Mouse (Mus musculus) intestine, embryonic 14.5 days (tissue): ENCODE results near the gene Chgb. TPM values are rescaled to one million over a fixed set of nuclear protein-coding genes. Genes with fewer than 3 reads are reported as not detected.
A peak's percentile ranks its signal among the peaks of the same experiment; 100 is the strongest.

ENCODE experiments used
- ATAC-seq: fragments of 200-750 bp; cut with Nextera tagmentation; replicated peaks from 2 replicates; pipeline ENCODE4 v1.8.0; 2017; ENCODE audit warnings: low read depth, moderate number of reproducible peaks, moderate TSS enrichment, moderate library complexity; ENCODE audit not compliant: low FRiP score, low TSS enrichment
- DNase-seq: peaks from one replicate; pipeline ENCODE4 v3.0.0-alpha.2; 2018; ENCODE audit warnings: low spot score
- H3K27ac ChIP-seq: fragments of 300-500 bp; sonication (generic); 2 replicates; pipeline ENCODE4 v1.5.1; 2014; ENCODE audit warnings: low read depth, mild to moderate bottlenecking, control low read depth
- H3K27me3 ChIP-seq: fragments of 300-500 bp; sonication (generic); replicated peaks from 2 replicates; pipeline ENCODE4 v1.6.1; 2014; ENCODE audit warnings: low read length, control low read depth; ENCODE audit not compliant: control insufficient read depth, insufficient read depth
- H3K36me3 ChIP-seq: fragments of 300-500 bp; sonication (generic); 2 replicates; pipeline ENCODE4 v1.6.1; 2014; ENCODE audit warnings: low read length, control low read depth; ENCODE audit not compliant: control insufficient read depth, insufficient read depth
- H3K4me1 ChIP-seq: fragments of 300-500 bp; sonication (generic); replicated peaks from 2 replicates; pipeline ENCODE4 v1.6.1; 2014; ENCODE audit warnings: low read length, control low read depth, mixed read lengths; ENCODE audit not compliant: control insufficient read depth, insufficient read depth
- H3K4me2 ChIP-seq: fragments of 300-500 bp; sonication (generic); 2 replicates; pipeline ENCODE4 v1.6.1; 2014; ENCODE audit warnings: low read length
- H3K4me3 ChIP-seq: fragments of 300-500 bp; sonication (generic); 2 replicates; pipeline ENCODE4 v1.5.1; 2014; ENCODE audit warnings: low read depth, low read length, control low read depth, mixed read lengths
- H3K9ac ChIP-seq: fragments of 300-500 bp; sonication (generic); 2 replicates; pipeline ENCODE4 v1.6.1; 2014; ENCODE audit warnings: mild to moderate bottlenecking, low read length
- H3K9me3 ChIP-seq: fragments of 300-500 bp; sonication (generic); 2 replicates; pipeline ENCODE4 v1.6.1; 2016; ENCODE audit warnings: low read length, control low read depth; ENCODE audit not compliant: control insufficient read depth
- WGBS: fragments of 180-500 bp; shearing (Covaris S2); extraction: QIAGEN DNeasy Blood & Tissue Kit; methylation state at CpG from one replicate; pipeline ENCODE4 v1.1.7; 2014; 5-methylcytosine and 5-hydroxymethylcytosine counted together
- polyA plus RNA-seq: library from polyadenylated mRNA; unstranded; fragments of >200 nt; fragmentation: Nextera tagmentation; extraction: Ambion mirVana; gene quantifications from 2 replicates; pipeline ENCODE4 v1.2.1, GENCODE M21; 2014

Gene Chgb
- polyA plus RNA-seq, 1 experiment from 2014 or later = 15.2 TPM

- no peaks in the 10 kb centered on the region for H3K9me3 ChIP-seq
- H3K27me3 ChIP-seq = no peaks in the 10 kb centered on the region
- no peak overlapping the region for H3K27ac ChIP-seq
- H3K9ac ChIP-seq = no peak overlapping the region
- H3K4me3 ChIP-seq = no peak overlapping the region
- H3K4me1 ChIP-seq = no peaks in the 10 kb centered on the region
- no peak for DNase-seq
- peaks cover 3% of the 10 kb centered on the region; the same call in 1 of the 2 replicates for H3K36me3 ChIP-seq
- H3K4me2 ChIP-seq = no peak overlapping the region
- 79% methylated on average over 15 of the region's 15 CpGs for WGBS
- ATAC-seq = no peak
Measured at GRCm38 (mm10) chr2:132751141-132752066, 29.7 kb upstream of the Chgb start.

DNA sequence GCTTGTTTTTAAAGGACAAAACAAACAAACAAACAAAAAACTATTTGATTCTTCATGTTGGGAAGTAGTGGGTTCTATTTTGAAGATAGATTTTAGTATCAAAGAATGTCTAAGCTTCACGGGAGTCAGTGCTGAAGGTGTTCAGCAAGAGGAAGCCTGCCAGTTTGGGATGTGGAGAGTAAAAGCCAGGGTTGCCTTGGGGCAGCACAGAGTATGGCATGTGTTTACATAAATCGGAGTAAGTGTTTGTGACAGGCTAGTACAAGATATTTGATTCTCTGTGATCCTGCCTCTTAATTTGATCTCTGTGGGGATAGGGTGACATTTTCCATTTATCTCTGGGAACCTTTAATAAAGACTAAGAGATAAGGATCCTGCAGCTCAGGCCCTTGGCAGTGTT lies 28.7 kb upstream of the Chgb start:
- Histone ChIP-seq H3K4me3 (no peak overlapping the region), H3K36me3 (peaks cover 3% of the 10 kb centered on the region; the same call in 1 of the 2 replicates), H3K9me3 (no peaks in the 10 kb centered on the region), H3K9ac (no peak overlapping the region), H3K27ac (no peak overlapping the region), H3K4me2 (no peak overlapping the region), H3K27me3 (no peaks in the 10 kb centered on the region), H3K4me1 (no peaks in the 10 kb centered on the region)
- DNase-seq = no peak
- ATAC-seq = no peak
- 52% methylated on average over 2 of the region's 2 CpGs for WGBS

DNA sequence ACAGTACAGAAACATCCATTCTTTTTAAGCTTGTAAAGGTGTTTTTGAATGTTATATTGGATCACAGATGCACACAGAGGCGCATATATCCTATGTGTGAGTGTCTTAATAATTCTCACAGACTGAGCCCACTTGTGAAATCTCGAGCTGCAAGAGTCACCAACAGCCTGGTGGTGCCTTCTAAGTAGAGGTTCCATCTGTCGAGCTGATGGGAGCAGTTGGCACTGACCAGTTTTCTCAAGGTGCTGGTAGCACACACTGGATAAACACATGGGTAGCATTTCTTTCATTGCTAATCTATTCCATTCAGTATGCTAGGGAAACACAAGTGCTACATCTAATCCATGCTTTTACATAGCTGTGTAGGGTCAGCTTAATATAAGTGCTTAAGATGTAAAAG lies 27.9 kb upstream of the Chgb start:
- Histone ChIP-seq H3K4me2 (no peak overlapping the region), H3K27me3 (no peaks in the 10 kb centered on the region), H3K4me3 (no peak overlapping the region), H3K4me1 (no peaks in the 10 kb centered on the region), H3K36me3 (peaks cover 3% of the 10 kb centered on the region; the same call in 1 of the 2 replicates), H3K9me3 (no peaks in the 10 kb centered on the region), H3K9ac (no peak overlapping the region), H3K27ac (no peak overlapping the region)
- no peak for DNase-seq
- no peak for ATAC-seq
- 84% methylated on average over 3 of the region's 3 CpGs for WGBS

DNA sequence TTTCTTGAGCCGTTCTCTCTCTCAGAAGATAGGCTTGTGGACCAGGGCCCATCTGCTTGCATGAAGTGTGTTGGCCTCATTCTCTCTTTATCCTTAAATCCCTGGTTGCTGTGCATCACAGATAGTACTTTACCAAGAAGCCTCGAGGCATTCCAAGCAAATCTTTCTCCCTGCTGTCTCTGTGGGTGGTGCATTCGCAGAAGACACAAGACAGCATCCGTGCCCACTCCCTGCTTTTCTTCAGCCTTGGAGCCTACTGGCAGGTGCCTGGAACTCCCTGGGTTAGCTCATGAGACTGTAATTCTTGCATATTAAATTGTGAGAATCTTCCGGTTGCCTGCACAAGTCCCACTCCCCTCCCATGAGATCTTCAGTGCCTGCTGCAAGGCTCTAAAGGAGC lies 23.2 kb upstream of the Chgb start:
- Histone ChIP-seq H3K27ac (no peak overlapping the region), H3K4me1 (no peaks in the 10 kb centered on the region), H3K4me2 (no peak overlapping the region), H3K36me3 (no peaks in the 10 kb centered on the region), H3K9ac (no peak overlapping the region), H3K9me3 (no peaks in the 10 kb centered on the region), H3K4me3 (no peak overlapping the region), H3K27me3 (no peaks in the 10 kb centered on the region)
- DNase-seq = no peak
- WGBS = 67% methylated on average over 5 of the region's 5 CpGs
- no peak for ATAC-seq

GRCm38 (mm10) chr2:132770822-132771221 lies 10.3 kb upstream of the Chgb start:
- DNase-seq (no peak), ATAC-seq (no peak)
- WGBS = 57% methylated on average over 1 of the region's 1 CpGs
- Histone ChIP-seq H3K9ac (no peak overlapping the region), H3K4me2 (no peak overlapping the region), H3K9me3 (no peaks in the 10 kb centered on the region), H3K36me3 (no peaks in the 10 kb centered on the region), H3K27me3 (no peaks in the 10 kb centered on the region), H3K27ac (no peak overlapping the region), H3K4me3 (no peak overlapping the region), H3K4me1 (no peaks in the 10 kb centered on the region)

GRCm38 (mm10) chr2:132781439-132782068 lies 476 bp downstream of the Chgb start:
- under 1% methylated on average over 41 of the region's 41 CpGs for WGBS
- Histone ChIP-seq H3K27me3 (0 out of 2 replicates have a peak, but pooled peaks cover 3% of the 10 kb centered on the region), H3K9ac (no peak overlapping the region), H3K9me3 (no peaks in the 10 kb centered on the region), H3K4me3 (peak overlapping the region; percentile 37), H3K4me2 (peak overlapping the region; percentile 73), H3K4me1 (peaks cover 3% of the 10 kb centered on the region; the same call in 1 of the 2 replicates), H3K36me3 (no peaks in the 10 kb centered on the region), H3K27ac (no peak overlapping the region)
- DNase-seq (peak; percentile 98), ATAC-seq (peak; percentile 96)

DNA sequence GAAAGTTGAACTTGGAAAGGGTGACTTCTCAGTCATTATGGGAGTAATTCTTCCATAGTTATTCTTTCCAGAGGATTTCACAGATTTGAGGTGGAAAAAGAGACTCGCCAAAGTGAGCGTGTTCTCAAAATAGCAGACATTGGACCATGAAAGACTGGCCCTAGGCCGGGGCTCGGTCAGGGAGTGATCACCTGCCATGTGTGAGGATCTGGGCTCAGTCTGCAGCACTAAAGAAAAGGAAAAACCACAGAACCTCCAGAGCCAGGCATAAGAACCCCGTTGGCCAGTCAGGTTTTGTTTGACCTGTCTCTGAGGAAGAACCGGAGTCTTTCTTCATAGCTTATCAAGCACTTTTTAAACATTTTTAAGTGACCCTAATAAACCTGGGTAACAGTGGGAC lies 3.0 kb downstream of the Chgb start:
- DNase-seq = no peak

GRCm38 (mm10) chr2:132793441-132794203 lies 12.5 kb downstream of the Chgb start:
- no peaks in the 10 kb centered on the region for H3K4me1 ChIP-seq
- no peak for DNase-seq
- H3K4me3 ChIP-seq = no peak overlapping the region
- no peak for ATAC-seq
- H3K9ac ChIP-seq = no peak overlapping the region
- no peaks in the 10 kb centered on the region for H3K27me3 ChIP-seq
- no peak overlapping the region for H3K4me2 ChIP-seq
- H3K36me3 ChIP-seq = no peaks in the 10 kb centered on the region
- H3K27ac ChIP-seq = no peak overlapping the region
- no peaks in the 10 kb centered on the region for H3K9me3 ChIP-seq
- WGBS = 85% methylated on average over 19 of the region's 19 CpGs

More for the DNA sequence above, 3.0 kb downstream of the Chgb start:
- 0 out of 2 replicates have a peak, but pooled peaks cover 3% of the 10 kb centered on the region for H3K27me3 ChIP-seq
- H3K4me1 ChIP-seq = peaks cover 3% of the 10 kb centered on the region; the same call in 1 of the 2 replicates
- no peak overlapping the region for H3K4me3 ChIP-seq
- WGBS = 75% methylated on average over 6 of the region's 6 CpGs
- H3K4me2 ChIP-seq = no peak overlapping the region
- no peak for ATAC-seq
- H3K9ac ChIP-seq = no peak overlapping the region
- H3K9me3 ChIP-seq = no peaks in the 10 kb centered on the region
- H3K27ac ChIP-seq = no peak overlapping the region
- no peaks in the 10 kb centered on the region for H3K36me3 ChIP-seq
